Mouse (Mus musculus): ENCODE data around the gene Cdk2.
"Not testable (repeated sequence)": the region's sequence is repeated elsewhere in the genome, so short reads cannot be mapped to it uniquely, and the experiment has no call there.

Gene Cdk2

DNA sequence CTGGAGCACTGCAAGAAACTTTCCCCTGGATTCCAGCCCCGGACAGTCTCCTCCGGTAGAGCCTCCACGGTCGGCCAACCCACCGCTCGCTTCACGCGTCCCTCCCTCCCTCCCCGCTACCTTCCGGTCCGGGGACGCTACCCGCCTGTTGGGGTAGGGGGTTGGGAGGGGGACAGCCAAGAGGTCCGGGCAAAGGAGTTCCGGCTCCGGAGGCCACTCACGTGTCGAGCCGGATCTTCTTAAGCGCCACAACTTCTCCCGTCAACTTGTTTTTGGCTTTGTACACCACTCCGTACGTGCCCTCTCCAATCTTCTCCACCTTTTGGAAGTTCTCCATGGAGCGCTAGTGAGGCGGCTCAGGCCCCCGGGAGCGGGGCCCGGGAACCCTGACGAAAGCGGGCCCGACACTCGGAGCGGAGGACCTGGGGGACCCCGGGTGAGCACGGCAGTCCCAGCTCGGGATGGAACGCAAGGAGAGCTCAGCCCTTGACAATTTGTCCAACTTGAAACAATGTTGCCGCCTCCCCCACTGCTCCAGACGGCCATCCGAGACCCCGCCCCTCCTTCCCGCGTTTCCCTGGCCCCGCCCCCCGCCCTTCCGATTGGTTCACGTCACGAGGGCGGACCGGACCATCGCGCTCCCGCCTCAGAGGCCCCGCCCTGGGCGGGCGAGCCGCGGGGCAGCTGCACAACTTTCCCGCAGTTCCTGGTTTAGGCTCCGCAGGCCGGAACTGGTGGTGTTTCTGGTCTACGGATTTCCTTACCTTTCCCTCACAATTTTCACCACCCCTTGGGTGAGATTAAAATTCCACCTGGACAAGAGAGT lies at the start of gene Cdk2:
Gene Cdk2 (minus strand): TSS at position 541 of the 826 bp plus-strand sequence.
- DNase-seq = peak; percentile 89

DNA sequence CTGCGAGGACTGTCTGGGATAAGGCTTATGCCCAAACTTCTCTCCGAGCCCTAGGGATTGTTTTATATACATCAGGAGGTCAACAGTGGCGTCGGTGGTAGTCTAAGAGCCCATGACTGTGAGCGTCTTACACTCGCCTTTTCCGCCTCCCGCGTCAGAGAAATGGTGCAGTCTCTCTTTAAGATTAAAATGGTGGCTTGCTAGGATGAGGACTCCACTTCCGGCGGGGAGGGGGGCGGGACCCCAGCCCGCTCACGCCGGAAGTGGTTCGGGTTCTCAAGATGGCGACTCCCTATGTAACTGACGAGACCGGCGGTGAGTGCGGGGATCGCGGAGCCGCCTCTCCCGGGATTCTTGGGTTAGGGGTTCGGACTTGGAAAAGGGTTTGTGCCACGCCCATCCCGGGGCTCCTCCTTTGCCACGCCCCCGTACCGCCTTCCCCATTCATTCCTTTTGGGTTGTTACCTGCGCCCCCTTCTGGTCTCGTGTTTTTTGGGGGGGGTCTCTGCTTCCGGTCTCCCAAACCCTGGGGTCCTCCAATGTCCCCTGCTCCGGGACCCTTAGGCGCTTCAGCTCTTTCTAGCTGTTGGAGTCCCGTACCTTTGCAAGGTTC lies 43.5 kb upstream of the Cdk2 start:
- DNase-seq = peak; percentile 67 to 84

DNA sequence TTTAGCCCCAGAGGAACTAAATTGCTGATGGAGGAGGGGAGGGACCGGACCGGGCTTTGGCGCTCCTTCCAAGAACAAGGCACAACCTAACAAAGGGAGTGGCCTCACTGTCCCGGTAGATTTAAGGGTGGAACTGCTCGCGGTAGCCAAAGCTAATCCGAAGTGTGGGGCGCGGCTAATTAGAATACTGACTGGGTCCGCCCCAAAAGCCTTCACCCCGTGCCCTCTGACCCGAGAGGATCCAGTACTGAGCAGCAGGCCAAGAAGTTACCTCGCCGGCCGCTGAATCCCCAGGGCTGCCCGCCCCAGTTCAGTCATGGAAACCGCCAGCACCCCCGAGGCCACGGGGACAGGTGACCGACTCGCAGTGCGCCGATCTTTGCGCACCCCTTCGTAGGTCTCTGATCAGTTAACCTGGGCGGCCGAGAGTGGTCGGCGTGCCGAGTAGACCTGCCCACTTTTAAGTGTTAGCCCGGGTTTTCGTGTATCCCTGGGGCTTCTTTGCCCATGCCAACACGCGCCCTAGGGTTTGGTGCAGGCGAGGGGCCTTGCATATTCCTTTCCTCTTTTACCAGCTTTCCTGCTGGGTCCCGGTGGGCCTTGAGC lies 42.9 kb upstream of the Cdk2 start, which contains the start of gene Pym1:
Gene Pym1 (plus strand): TSS at position 244 of the 606 bp plus-strand sequence.
- DNase-seq = peak; percentile 54 to 78

DNA sequence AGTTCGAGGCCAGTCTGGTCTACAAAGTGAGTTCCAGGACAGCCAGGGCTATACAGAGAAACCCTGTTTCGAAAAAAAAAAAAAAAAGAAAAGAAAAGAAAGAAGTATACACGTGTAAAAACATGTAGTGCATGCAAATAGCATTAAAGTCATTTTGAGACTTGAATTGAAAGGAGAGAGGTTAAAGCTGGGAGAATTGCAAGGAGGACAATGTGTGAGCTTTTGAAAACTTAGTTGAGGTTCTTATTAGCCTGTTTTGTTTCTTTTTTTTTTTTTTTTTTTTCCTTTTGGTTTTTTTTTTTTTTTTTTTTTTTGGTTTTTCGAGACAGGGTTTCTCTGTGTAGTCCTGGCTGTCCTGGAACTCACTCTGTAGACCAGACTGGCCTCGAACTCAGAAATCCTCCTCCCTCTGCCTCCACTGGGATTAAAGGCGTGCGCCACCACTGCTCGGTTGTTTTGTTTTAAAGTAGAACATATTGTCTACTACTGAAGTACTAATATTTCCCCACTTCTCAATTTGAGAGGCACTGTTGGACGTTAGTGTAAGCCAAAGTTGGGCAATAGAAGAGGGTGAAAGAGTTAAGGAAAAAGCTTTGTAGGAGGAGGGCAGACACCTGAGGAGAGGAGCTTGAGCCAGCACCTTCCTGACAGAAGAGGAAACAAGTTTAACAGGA lies 42.3 kb upstream of the Cdk2 start:
- DNase-seq = no peak

DNA sequence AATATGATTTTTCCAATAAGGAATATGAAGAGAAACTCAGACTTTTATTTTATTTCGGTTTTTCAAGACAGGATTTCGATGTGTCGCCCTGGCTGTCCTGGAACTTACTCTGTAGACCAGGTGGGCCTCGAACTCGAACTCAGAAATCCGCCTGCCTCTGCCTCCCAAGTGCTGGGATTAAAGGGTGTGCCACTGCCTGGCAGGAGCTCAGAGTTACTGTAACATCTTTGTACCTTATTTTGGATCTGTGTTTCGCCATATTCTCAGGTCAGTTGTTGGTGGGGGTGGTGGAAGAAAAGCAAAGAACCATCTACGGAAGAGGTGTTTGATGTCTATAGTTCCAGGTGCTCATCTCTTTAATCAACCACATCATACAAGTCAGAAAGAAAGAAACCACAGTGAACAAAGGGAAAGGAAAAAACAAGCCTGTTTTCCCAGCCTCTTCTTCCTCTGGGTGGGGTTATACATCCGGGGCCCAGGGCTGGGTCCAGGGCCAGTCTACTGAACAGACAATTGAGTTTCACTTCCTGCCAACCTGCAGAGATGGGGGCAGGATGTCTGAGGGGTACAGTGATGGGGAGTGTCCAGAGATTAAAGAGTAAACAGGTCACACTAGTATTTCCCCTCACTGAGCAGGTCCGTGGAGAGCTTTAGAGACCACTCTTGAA lies 41.2 kb upstream of the Cdk2 start:
- peak; percentile 77 to 89 for DNase-seq

DNA sequence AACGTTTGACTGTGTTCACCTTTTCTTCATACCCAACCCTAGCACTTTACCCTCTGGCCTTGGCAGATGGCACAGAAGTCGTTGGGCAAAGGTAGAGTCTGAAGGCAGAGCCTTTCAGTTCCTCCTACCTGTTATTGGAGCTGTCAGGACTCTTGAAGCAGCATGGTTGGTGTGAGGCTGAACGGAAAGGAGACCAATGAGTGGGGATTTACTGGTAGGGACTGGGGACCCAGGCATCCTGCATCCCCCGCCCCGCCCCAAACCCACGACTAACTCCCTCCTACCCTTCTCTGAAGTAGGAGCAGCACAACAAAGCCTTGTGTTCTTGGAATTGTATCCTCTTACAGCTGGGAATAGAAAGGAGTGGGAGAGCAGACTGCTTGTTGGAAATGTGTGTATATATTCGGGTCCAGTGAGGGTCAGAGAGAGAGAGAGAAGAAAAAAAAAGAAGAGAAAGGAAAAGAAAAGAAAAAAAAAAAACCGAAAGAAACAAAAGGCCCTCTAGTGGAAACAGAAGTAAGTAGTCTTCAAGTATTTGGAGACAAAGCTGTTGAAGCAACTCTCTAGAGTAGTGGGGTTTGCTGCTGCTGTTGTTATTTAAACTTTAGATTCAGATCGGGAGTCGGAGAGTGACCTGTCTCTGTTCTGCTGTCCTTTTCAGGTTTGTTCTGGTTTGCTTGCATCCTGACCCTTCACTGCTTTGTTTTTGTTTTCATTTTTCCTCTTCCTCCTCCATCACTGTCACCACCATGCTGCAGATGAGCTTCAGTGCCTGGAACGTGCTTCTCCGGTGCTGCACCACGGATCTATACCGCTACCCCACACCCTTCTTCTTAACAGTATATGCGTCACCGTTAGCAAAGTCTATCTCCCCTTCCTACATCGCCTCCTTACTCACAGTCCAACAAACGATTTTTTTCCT lies 40.1 kb upstream of the Cdk2 start, which contains the start of gene Dgka:
Gene Dgka (minus strand): TSS at position 176 of the 922 bp plus-strand sequence.
- DNase-seq = peak; percentile 68 to 80

DNA sequence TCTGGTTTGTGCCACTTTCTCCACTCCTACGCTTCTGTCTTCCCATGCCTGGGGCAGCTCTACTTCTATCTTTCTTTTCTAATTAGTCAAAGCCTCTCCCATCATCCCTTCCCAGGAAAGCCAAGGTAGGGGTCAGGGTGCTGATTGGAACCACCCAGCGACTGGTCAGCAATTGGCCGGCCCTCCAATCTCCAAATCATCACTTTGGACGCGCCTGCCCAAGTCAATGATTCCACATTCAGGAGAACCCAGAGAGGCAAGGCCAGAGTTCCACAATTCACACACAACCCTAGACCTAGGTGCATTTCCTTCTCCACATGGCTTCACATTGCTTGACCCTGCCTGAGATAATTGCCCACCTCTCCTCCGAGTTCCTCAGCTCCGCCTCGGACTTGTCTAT lies 39.4 kb upstream of the Cdk2 start:
- DNase-seq = peak in 1 of 2 experiments; percentile 27

DNA sequence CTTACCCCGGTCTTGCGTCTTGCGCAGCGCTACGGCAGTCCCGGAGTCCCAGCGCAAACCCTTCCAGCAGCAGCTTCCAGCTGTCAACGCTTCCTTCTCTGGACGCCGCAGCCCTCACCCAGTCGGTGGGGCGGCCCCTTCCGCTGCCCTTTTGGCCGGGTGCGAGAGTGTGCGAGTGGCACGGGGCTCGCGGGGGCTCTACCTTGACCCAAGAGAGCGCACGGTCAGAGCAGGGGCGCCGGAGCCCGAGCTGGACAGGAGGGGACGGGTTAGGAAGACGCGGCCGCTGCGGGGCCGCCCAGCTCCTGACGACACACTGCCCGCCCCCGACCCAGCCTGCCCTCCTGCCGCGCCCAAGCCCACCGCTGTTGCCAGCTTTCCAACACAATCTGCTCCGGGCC lies 39.0 kb upstream of the Cdk2 start:
- peak; percentile 56 to 62 for DNase-seq

DNA sequence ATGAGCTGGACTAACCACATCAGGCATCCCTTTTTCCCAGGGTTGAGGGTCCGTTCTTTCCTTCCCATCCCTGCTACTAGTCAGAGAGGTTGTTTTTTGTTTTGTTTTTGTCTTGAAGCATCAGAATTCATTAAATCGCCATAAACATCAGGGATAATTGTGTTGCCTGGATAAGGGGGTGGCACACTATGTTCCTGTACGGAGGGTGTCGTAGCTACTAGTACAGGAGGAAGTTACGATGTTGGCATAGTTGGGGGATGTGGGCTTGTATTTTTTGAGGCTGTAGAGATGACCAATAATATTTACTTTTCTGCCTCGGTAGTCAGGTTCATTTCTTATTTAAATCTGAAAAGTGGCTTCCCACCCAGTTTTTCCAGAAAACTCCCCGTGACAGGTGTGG lies 38.4 kb upstream of the Cdk2 start:
- DNase-seq = no peak

DNA sequence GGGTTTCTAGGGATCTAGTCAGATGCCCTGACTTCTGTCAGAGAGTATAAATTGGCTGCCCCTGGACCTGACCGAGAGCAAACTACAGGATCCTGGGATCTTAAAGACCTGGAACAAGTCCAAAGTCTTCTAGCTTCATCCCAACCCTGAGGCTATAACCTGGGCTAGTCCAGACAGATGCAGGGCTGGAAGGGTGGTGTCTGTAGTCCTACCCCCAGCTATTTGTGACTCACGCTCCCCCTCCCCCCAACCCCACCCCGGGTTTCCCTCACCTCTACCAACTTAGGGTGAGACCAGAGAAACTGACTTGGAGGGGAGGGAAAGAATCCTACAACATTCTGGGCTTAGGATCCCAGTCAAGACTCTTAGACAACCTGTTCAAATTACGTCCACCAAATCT lies 37.8 kb upstream of the Cdk2 start:
- no peak for DNase-seq

DNA sequence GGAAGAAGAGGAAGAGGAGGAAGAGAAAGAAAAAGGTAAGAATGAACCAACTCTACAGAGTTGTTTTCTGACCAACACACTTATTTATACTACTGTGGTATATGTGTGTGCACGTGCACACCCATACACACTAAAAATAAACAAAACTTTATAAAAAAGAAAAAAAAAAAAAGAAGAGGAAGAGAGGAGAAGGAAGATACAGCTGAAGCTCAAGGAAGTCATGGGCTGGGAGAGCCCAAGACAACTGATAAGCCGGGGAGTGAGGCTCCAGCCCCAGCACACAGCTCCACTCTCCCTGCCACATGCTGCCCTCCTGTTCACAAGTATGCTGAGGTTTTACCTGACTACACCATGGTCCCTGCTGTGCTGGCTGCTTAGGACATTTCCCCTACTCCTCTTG lies 35.5 kb upstream of the Cdk2 start:
- DNase-seq = no peak

DNA sequence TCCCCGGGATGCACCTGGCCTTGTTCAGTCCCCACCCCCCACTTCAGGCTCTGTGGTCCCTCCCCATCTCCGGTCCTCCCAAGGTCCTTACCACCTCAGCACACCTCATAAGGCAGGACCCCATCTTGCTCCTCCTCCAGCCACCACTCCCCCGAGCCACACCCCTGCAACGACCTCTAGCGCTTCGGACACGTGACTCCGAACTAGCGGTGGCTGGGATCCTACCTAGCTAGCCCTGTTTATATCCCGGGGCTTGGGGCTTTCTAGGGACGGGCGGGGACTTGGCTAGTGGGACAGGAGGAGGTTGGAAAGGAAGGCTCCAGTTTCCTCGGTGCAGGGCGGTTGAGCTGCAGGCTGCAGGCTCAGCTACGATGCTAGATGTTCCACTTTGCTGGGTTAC lies 32.6 kb upstream of the Cdk2 start:
- no peak for DNase-seq

DNA sequence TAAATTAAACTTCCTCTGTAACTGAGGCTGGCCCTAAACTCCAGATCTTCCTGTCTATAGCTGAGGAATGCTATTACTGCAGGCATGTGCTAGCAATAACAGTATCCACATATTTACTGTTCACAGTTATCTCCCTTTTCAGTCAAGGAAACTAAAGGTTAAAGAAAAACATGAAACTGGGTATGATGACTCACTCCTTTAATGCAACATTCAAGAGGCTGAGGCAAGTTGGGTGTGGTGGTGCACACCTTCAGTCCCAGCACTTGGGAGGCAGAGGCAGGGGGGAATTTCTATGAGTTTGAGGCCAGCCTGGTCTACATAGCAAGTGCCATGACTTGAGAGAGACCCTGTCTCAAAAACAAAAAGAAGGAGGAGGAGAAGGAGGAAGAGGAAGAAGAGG lies 27.2 kb upstream of the Cdk2 start:
- DNase-seq = no peak

DNA sequence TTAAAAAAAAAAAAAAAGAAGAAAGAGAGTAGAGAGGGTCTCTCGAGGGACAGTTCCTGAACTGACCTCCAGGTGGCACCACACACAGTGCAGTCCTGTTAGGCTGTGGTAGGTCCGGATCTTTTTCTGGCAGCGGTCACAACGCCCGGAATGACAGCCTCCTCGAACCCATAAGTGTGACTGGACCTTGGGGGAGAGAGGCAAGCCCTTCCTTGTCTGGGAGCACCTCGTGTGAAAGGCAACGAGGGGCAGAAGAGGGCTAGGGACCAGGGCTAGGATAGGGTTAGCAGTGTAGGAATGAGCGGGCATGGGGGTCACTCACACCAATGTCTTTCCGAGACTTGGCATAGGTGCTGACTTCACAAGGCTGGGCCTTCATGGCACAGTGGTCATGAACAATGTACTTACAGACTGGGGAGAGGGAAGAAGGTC lies 26.2 kb upstream of the Cdk2 start:
- DNase-seq = peak in 1 of 2 experiments; percentile 43

DNA sequence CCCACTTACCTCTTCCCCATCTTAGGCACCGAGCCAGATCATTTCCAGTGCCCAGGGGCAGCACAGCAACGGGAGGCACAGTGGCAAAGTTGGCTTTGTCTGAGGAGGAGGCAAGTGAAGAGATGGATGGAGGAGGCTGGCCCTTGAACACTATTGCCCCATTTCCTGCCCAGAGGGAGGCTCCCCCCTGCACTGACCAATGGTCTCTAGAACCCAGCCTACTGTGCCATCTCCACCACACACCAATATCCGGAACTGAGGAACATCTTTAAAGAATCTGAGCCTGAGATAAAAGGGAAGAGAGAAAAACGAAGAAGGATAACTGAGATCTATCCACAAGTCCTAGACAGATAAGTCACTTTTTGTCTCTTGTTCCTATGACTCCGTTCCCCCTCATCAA lies 23.2 kb upstream of the Cdk2 start:
- DNase-seq = no peak

DNA sequence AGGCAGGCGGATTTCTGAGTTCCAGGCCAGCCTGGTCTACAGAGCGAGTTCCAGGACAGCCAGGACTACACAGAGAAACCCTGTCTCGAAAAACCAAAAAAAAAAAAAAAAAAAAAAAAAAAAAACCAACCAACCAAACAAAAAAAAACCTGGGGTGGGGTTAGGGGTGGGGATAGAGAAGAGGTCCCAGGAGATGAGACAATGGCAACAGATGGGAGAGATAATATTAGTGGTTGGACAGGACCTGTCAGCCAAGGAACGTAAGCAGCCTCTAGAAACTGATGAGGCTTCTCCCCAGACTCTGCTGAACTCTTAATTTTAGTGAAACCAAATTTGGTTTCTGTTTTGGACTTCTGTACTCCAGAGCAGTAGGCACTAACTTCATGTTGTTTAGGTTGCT lies 20.6 kb upstream of the Cdk2 start:
- DNase-seq = not testable (repeated sequence)

DNA sequence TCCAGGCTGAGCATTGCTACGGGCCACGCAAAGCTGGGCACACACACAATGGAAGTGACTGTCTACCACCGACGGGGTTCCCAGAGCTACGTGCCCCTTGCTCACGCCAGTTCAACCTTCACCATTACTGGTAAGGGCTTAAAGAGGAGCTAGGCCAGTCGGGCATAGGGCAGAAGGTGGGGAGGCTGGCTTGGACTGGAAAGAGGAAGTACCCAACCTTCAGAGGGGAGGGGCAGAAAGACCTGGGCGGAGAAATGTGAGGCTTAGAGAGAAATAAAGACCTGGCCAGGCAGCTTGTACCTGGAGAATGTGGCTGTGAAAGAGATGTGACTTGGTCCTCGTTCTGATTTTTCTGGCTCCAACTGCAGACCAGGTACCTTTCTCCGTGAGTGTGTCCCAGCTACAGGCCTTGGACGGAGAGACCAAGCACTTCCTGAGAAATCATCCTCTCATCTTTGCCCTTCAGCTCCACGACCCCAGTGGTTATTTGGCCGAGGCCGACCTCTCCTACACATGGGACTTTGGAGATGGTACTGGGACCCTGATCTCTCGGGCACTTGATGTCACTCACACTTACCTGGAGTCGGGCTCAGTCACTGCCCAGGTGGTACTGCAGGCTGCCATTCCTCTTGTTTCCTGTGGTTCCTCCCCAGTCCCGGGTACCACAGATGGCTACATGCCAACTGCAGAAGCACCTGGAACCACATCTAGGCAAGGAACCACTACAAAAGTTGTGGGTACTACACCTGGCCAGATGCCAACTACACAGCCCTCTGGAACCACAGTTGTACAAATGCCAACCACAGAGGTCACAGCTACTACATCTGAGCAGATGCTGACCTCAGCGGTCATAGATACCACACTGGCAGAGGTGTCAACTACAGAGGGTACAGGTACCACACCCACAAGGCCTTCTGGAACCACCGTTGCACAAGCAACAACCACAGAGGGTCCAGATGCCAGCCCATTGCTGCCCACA lies 11.0 kb upstream of the Cdk2 start:
- DNase-seq = peak; percentile 62 to 85

DNA sequence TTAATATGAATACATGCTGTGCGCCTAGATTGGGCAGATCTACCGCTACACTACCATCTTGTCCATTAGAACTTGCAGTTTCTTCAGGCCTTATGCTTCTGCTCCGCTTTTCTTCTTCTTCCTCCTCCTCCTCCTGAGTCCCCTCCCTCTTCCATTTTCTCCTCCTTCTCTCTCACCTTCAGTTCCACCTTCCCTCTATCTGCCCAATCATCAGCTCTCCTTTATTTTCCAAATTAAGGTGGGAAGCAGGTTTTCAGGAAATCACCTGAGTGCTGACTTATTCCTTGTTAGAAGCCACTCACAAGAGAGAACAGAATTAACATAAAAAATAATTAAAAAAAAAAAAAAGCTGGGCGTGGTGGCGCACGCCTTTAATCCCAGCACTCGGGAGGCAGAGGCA lies 6.5 kb upstream of the Cdk2 start:
- not testable (repeated sequence) for DNase-seq

DNA sequence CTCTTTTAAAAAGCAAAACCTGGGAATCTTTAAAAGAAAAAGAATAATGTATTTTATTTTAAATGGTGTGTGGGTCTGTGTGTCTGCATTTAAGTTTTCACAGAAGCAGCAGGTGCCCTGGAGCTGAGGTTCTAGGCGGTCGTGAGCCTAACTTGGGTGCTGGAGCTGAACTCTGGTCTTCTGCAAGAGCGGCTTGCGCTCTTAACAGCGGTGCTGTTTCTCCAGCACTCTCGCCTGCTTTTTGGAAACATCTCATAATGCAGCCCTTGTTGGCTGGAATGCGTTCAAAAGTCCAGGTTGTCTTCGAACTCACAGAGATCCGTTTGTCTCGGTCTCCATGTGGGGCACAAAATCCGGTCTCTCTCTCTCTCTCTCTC lies 474 bp upstream of the Cdk2 start:
- no peak for DNase-seq

DNA sequence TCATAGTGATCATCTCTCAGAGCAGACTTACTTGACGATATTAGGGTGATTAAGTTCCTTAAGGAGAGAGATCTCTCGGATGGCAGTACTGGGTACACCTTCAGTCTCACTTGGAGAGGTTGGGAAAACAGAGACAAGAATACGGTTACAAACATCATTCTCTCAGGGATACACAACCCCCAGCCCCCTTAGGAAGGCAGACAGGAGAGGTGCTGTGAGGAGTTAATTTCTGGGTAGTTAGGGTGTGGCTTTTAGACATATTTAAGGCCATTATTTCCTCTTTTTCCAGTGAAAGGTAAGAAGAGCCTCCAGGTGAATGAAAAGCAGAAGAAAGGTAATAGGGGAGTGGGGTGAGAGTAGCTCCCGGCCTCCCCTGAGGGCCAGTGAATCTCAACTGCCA lies 936 bp downstream of the Cdk2 start, which contains the start of gene Pmel:
Gene Pmel (plus strand): TSS at position 301 of the 400 bp plus-strand sequence.
- DNase-seq = no peak
